Mouse (Mus musculus) neural tube, postnatal 0 days (tissue): ENCODE results near the gene Ostn. TPM values are rescaled to one million over a fixed set of nuclear protein-coding genes. Genes with fewer than 3 reads are reported as not detected.

Source experiments
- polyA plus RNA-seq: library from polyadenylated mRNA; unstranded; fragments of >200 nt; fragmentation: Nextera tagmentation; extraction: Ambion mirVana; gene quantifications from 2 replicates; pipeline ENCODE4 v1.2.1, GENCODE M21; 2015

Ostn gene
- polyA plus RNA-seq: 0.10 TPM in 1 of 2 replicates, not detected in the other

DNA sequence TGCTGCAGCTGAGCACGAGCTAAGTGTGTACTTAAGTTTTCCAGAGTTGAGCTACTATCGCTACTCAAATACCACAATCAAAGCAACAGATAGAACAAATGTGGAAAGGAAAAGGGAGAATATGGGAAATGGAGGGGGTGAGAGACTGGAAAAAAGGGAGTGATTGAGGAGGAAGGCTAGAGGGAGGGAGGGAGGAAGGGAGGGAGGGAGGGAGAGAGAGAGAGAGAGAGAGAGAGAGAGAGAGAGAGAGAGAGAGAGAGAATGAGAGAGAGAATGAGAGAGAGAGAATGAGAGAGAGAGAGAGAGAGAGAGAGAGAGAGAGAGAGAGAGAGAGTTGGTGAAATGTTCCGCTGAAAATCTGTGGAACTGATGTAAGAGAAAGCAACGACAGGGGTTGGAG lies at the start of gene Ostn:
Gene Ostn (plus strand): TSS at position 301 of the 400 bp plus-strand sequence.

GRCm38 (mm10) chr16:27370191-27370590 lies 62.9 kb downstream of the Ostn start, which contains the start of gene Uts2b:
Gene Uts2b (minus strand): TSS chr16:27370239.

GRCm38 (mm10) chr16:27388761-27389451 lies 81.6 kb downstream of the Ostn start, which contains the start of gene Ccdc50:
Gene Ccdc50 (plus strand): TSS chr16:27388869.

Other genes with a start within 250 kb of the Ostn start
- 31.6 and 31.9 TPM in 2 replicates for gene Uts2b, start 62.8 kb downstream of the Ostn start, polyA plus RNA-seq
- 33.8 and 35.6 TPM in 2 replicates for gene Ccdc50, start 81.4 kb downstream of the Ostn start, polyA plus RNA-seq